Mouse (Mus musculus): Measurements from ENCODE around the gene Rcor2.
A peak's percentile ranks its signal among the peaks of the same experiment; 100 is the strongest.

Gene Rcor2

DNA sequence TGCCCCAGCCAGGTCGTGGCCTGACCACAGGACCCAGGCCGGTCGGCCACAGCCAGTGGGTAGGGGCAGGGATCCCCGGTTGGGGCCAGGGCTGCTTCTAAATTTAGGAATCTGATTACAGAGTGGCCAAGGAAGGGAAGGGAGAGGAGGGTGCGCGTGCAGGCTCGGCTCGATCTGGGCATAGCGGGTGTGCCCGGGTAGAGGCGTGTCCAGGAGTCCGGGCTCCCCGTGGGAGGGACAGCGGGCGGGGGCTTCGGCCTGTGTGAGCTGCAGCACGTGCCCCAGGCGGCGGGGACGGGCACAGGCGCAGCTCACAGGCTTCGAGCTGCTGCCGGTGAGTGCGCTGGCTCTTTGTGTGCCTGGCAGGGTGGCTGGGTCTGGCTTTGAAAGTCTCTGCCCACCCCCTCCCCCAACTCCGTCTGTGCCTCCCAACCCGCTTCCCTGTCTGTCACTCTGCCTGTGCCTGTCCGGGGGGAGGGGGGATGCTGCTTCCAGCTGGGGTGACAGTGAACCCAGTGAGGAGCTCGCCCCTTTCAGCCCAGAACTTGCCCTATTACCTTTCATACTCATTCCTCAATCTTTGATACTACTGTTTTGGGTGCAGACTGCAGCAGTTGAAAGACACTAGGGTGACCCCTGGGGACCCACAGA is at the start of gene Rcor2:
TSS of gene Rcor2 (plus strand) at position 235 of the 651 bp plus-strand sequence.
- DNase-seq (ENCODE audit: low read depth) = no peak

DNA sequence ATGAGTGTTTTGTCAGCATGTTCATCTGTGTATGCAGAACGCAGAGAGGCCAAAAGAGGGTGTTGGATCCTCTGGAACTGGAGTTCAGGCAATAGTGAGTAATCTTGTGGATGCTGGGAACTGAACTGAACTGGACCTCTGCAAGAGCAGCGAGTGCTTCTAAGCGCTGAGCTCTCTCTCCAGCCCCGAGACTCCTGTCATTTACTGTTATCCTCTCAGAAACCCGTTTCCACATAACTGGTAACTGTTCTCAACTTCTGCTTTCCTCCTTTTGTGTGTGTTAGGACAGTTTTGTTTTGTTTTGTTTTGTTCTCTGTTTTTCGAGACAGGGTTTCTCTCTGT is 49.2 kb upstream of the Rcor2 start:
- DNase-seq (ENCODE audit: low read depth) = no peak

GRCm38 (mm10) chr19:7218753-7219152 is 48.4 kb upstream of the Rcor2 start:
- no peak for DNase-seq (ENCODE audit: low read depth)

DNA sequence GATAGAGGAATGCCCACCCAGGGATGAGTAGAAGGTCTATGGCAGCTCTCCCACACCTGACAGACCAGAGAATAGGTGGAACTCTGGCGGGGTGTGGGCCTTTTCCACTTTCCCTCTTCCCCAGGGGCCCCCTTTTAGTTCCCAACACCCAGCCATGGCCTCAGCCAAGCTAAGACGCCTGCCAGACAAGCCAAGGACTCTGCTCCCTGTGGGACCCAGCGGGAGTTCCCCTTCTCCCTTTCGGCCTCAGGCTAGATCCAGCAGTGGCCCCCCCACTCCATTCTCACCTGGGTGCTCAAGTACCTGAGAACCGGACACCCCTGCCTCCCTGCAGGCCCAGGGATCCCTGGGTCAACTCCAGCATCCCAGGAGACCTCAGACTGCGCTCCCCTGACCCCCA is 44.9 kb upstream of the Rcor2 start:
- DNase-seq (ENCODE audit: low read depth) = no peak

DNA sequence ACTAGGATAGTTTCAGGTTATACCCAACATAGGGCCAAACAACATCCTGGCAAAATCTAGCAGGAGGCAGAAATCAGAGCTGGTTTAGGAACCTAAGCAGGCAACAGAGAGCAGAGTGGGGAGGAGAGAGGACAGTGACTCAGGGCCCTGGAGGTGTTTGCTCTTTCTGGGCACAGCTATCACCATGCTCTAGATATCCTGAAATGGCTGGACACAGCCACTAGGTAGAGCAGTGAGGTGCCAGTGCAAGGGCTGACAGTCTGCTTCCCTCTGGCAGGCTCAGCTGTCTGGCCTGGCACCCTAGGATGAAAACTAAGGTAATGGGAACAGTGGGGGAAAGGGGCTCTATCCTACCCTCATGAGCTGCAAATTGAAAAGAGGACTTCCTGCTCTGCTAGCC is 43.6 kb upstream of the Rcor2 start:
- no peak for DNase-seq (ENCODE audit: low read depth)

DNA sequence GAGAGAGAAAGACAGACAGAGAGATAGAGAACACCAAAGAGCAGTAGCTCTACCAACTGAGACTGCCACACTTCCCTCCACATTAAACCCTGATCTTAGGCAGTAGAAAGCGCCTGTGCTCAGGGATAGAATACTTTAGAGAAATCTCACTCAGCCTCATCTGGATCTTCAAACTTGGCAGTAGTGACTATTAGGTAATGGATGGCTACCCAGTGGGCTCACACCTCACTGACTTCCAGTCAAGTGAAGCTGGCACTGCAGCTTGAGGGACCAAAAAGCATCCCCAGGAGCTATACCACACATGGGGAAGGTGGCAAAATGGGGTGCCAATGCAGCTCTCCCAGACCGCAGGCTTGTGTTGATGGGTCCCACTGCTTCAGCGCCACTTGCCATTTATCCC is 42.9 kb upstream of the Rcor2 start:
- DNase-seq (ENCODE audit: low read depth) = no peak

GRCm38 (mm10) chr19:7225096-7225690 is 41.9 kb upstream of the Rcor2 start:
- no peak for DNase-seq (ENCODE audit: low read depth)

- no peak for DNase-seq (ENCODE audit: low read depth)
Measured at GRCm38 (mm10) chr19:7226511-7226914, 40.6 kb upstream of the Rcor2 start.

DNA sequence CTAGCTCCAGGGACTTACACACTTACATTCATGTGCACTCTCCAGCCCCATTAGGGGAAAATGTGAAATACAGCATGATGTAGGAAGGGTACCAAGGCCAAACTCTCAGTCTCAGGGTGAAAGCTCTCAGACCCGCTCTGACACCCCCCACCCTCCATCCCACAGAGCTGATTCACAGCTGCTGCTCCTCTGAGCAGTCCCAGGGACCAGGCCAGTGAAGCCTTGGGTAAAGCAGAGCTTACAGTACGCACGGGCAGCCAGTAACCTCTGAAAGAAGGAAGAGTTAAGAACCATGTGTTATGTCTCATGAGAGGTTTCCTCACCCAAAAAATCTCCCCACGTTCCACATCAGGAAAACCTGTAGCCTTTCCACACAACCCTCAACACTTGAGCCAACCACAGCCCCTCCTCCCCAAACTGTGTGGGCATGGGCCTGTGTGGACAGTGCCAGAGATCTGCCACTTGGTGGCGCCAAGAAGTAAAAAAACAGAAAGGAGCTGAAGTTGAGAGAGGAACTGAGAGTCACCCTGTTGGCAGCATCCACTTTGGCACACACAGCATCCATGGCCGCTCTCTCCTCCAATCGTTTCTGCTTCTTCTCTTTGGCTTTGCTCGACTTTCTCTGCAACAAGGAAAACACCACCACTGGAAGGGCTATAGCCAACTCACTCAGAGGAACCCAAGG is 32.4 kb upstream of the Rcor2 start:
- DNase-seq (ENCODE audit: low read depth) = peak; percentile 63

DNA sequence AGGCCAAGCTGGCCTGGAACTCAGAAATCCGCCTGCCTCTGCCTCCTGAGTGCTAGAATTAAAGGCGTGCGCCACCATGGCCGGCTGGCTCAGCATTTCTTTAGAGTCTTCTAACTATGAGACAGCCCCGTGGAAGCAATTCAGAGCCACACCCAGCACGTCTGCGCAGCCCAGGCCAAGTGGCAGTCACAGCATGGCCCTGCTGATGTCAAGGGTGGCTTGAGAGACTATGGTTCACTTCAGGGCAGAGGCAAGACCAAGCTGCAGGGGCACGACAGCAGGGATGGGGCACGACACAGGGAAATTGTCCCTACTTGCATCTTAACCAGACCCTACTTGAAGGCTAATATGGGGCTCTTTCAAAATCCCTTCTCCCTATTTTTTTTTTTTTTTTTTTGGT is 31.7 kb upstream of the Rcor2 start:
- no peak for DNase-seq (ENCODE audit: low read depth)

DNA sequence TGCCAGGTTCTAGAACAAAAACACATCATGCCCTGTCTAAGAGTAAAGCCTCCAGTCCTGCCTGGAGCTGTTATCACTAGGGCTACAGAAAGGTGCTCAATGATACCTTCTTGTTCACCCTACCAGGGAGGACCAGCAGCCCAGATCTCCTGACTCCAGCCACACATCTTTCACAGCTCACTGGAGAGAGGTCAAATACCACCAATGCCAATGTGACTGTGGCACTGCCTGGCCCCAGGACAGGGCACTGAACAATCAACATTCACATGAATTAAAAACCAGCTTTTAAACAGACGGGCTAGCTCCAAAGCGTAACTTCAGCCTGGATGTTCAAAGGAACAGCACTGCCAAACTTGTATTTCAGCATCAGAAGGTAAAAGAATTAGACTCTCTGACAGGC is 31.1 kb upstream of the Rcor2 start:
- DNase-seq (ENCODE audit: low read depth) = no peak

- no peak for DNase-seq (ENCODE audit: low read depth)
Measured at GRCm38 (mm10) chr19:7236742-7237141, 30.4 kb upstream of the Rcor2 start.

DNA sequence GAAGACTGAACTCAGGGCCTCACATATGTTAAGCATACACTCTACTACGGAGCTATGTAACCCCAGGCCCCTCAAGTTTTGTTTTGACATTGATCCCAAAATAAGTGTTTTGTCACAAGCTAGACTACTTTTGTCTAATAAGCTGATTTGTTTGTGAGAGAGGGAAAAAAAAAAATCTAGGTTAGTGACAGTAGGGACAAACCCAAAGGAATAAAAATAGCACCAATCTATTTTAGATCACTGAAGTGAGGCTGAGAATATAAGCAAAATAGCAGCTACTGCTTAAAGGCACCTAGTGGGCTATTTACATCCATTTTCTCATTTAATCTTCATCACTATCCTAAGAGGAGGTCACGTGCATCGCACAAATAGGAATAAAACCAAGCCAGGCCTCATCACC is 27.6 kb upstream of the Rcor2 start:
- DNase-seq (ENCODE audit: low read depth) = no peak

GRCm38 (mm10) chr19:7240291-7240690 is 26.8 kb upstream of the Rcor2 start:
- no peak for DNase-seq (ENCODE audit: low read depth)

DNA sequence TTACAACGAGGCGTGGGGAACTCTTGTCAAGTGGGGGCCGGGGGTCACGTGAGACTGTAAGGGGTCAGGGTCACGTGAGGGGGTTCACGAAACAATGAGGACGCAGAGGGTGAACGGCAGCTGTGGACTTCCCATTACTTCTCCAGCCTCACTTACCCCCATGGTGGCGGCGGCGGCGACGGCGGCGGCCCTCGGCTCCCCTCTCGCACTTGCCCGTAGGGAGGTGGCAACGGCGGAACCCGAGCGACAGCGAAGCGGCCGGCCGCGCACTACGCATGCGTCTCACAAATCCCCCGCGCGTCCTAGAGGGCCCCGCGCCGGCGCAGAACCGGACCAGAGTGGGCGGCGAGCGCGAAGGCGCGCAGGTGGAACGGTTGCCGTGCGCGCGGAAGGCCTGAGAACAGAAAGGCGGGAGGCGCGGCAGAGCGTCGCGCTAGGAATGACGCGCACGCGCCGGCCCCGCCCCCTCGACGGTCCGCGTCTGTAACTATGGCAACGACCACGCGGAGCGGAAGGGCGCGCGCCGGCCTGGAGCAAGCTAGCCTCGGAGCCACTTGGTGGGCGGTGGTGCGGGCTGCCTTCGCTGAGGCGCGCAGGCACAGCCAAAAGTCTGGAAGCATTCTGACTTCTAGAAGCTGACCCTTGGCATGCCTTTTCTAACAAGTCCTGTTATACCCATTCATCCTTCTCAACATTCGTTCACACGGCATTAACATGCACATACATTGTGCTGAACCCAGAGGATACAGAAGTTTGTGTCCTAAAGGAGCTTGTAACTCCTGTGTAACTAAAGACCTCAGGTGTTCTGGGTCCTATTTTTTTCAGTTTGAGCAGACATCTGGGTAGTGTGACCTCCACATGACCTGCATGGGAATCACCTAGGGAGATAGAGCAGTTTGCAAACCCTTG is 26.1 kb upstream of the Rcor2 start, which contains the start of gene Naa40:
TSS of gene Naa40 (minus strand) at position 402 of the 909 bp plus-strand sequence.
- DNase-seq (ENCODE audit: low read depth) = peak; percentile 81

DNA sequence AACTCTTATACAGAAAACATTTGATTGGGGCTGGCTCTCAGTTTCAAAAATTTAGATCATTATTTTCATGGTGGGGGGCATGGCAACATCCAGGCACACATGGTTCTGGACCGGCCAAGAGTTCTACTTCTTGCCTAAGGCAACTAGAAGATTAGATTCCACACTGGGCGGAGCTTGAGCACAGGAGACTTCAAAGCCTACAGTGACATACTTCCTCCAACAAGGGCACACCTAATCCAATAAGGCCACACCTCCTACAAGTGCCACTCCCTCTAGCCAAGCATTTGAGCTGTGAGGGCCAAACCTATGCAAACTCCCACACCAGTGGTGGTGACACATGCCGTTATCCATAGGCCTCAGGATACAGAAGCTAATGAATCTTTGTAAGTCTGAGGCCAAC is 21.1 kb upstream of the Rcor2 start:
- no peak for DNase-seq (ENCODE audit: low read depth)

DNA sequence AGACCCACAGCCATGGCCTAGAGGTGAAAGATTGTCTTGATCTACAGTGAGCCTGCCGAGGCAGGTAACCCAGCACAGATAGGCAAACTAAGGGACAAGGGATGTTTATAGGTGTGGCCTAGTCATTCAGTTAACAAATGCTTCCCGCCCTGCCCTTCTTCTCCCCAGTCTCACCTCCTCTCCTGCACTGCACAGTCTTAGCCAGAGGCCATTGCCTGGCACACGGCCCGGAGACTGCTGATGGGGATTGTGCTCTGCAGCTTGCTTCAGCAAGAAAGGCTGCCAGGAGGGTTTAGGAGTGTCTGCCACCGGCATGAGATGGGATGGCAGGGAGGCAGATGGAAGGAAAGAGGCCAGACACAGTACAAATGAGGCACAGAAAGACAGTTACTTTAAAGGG is 9.2 kb upstream of the Rcor2 start:
- no peak for DNase-seq (ENCODE audit: low read depth)

GRCm38 (mm10) chr19:7261476-7261875 is 5.6 kb upstream of the Rcor2 start:
- no peak for DNase-seq (ENCODE audit: low read depth)

DNA sequence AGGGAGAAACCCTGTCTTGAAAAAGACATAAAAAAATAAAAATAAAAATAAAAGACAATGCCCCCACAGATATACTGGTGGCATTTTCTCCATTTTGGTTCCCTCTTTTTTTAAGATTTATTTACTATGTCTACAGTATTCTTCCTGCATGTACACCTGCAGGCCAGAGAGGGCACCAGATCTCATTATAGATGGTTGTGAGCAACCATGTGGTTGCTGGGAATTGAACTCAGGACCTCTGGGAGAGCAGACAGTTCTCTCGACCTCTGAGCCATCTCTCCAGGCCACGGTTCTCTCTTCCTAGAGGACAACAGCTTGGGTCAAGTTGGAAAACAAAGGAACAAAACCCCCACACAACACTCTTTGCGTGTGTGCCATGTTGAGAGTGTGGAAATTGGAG is 5.2 kb upstream of the Rcor2 start:
- DNase-seq (ENCODE audit: low read depth) = no peak

DNA sequence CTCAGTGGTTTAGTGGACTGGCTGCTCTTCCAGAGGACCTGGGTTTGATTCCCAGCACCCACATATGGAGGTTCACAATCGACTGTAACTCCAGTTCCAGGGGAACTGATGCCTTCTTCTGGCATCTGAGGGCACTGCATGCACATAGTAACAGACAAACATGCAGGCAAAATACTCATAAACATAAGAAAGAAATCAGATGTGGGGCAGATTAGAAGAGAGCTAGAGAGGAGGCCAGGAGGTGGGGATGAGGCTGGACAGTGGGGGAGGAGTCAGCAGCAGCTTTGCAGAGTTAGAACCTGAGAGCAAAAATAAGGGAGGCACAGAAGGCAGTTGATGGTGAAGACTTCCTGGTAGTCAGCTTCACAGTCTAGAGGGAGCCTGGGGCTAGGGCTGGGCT is 4.5 kb upstream of the Rcor2 start:
- DNase-seq (ENCODE audit: low read depth) = no peak

DNA sequence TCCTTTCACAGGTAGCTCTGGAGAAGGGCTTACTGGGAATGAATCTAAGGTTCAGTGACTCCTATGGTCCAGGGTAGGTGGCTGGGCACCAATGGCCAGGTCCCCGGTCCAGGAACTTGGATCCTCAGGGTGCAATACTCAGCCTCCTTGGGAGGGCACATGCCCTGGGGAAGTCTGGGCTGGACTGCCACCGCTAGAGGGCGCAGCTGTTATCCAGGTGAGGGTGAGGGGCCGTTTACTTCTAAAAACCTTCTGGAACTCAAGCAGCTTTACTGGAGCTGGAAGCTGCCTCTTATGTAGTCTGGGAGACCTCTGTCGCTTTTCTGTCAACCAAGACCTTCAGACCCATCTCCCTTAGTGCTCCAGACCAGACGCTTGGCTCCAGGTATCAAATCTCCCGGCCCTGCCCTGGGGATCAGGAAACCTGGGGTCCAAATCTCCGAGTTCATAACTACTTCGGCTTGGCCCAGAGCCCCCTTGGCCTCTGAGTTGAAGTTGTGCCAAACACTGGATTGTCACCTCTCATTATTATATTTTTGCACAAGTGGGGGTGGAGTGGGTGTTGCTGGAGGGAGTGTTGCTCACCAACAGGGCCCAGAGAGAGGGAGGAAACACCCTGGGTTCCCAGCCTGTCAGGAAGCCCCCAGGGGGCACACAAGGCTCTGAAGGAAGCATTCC is 2.9 kb upstream of the Rcor2 start:
- no peak for DNase-seq (ENCODE audit: low read depth)

- no peak for DNase-seq (ENCODE audit: low read depth)
Measured at GRCm38 (mm10) chr19:7264766-7265331, 2.3 kb upstream of the Rcor2 start.
